In the genomic region with DNA sequence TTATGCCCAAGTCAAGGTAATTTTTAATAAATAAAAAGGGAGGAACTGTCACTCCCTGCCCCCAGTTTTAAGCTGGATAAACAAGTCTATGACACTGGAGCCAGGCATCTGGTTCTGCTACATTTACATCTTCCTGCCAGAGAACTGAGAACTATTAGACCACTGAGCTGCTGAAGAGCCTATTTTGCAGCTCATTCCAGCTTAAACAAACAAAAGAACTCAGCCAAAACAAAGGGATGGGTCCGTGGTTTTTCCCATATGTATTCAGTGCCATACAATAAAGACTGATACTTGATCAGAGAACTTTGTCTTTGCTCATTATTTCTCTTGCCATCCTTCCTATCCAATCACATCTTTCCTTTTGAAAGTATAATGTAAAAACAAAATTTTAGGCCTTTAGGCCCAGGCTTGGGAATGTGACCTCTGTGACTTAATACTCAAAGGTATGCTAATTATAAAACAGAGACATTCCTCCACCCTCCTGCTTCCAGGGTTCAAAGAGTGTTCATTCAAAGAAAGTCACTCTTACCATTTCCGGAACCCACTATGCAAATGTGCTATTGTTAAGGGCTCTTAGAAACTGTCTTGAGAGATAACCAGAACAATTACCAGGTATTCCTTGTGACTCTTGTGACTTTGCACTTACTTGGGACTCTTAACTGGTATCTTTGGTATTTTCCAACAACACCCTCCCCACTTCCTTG, we compare ENCODE assay signal across 39 mouse cellular contexts. TPM values are rescaled to one million over a fixed set of nuclear protein-coding genes. Genes with fewer than 3 reads are reported as not detected.
"Had no signal": no experiment of that assay in that cellular context is flagged by ENCODE, and none has a peak within 500 bp of the region (broad histone marks: within the 10 kb centered on the region; RNA-seq: fewer than 3 reads in every experiment).

No protein-coding gene starts in this region.

- H3K9ac ChIP-seq: heart, embryonic 12.5 days; hindbrain, embryonic 12.5 days; hindbrain, embryonic 14.5 days; intestine, embryonic 15.5 days; limb, embryonic 12.5 days; liver, embryonic 13.5 days; liver, embryonic 15.5 days had no signal

- H3K27me3 ChIP-seq: heart, embryonic 12.5 days; hindbrain, embryonic 12.5 days; intestine, embryonic 15.5 days; limb, embryonic 12.5 days; liver, embryonic 13.5 days; liver, embryonic 15.5 days had no signal

- H3K4me3 ChIP-seq: gastrocnemius, adult 2 months; heart, embryonic 10.5 days; heart, embryonic 12.5 days; hindbrain, embryonic 10.5 days; hindbrain, embryonic 12.5 days; intestine, embryonic 15.5 days; layer of hippocampus, adult 2 months; left cerebral cortex, adult 2 months; limb, embryonic 10.5 days; limb, embryonic 12.5 days; liver, embryonic 13.5 days; liver, embryonic 15.5 days had no signal

- H3K4me1 ChIP-seq: heart, embryonic 10.5 days; heart, embryonic 12.5 days; hindbrain, embryonic 10.5 days; hindbrain, embryonic 12.5 days; intestine, embryonic 15.5 days; limb, embryonic 10.5 days; limb, embryonic 12.5 days; liver, embryonic 13.5 days; liver, embryonic 15.5 days had no signal

- DNase-seq: gastrocnemius, adult 2 months; gastrocnemius, postnatal 10 days; gastrocnemius, postnatal 25 days; heart, adult 18-20 months; heart, postnatal 10 days; heart, postnatal 4 days; kidney, adult 18-20 months; kidney, adult 8-10 months; kidney, postnatal 10 days; kidney, postnatal 25 days; kidney, postnatal 4 days; liver, embryonic 13.5 days had no signal

- H3K36me3 ChIP-seq: heart, embryonic 10.5 days; heart, embryonic 12.5 days; hindbrain, embryonic 10.5 days; hindbrain, embryonic 12.5 days; intestine, embryonic 15.5 days; limb, embryonic 10.5 days; limb, embryonic 12.5 days; liver, embryonic 13.5 days; liver, embryonic 15.5 days had no signal

- H3K27ac ChIP-seq: gastrocnemius, adult 2 months; heart, embryonic 10.5 days; hindbrain, embryonic 10.5 days; hindbrain, embryonic 12.5 days; hindbrain, embryonic 14.5 days; intestine, embryonic 15.5 days; layer of hippocampus, adult 2 months; left cerebral cortex, adult 2 months; limb, embryonic 10.5 days; limb, embryonic 12.5 days; liver, embryonic 13.5 days; liver, embryonic 15.5 days had no signal

RNA-seq across cellular contexts. Expression of a gene that starts 29.6 kb away (rescaled TPM):
- total RNA-seq: gastrocnemius, adult 2 months; gastrocnemius, postnatal 10 days; gastrocnemius, postnatal 25 days; gastrocnemius, postnatal 4 days; granulocyte monocyte progenitor cell, adult 5-6 weeks; heart, adult 18-20 months; heart, adult 8-10 months; heart, postnatal 10 days; heart, postnatal 25 days; heart, postnatal 4 days; layer of hippocampus, adult 2 months; layer of hippocampus, postnatal 10 days; layer of hippocampus, postnatal 25 days; left cerebral cortex, adult 2 months; left cerebral cortex, postnatal 14 days; left cerebral cortex, postnatal 36 days had no signal
- polyA plus RNA-seq: heart, embryonic 10.5 days; heart, embryonic 12.5 days; heart, embryonic 14.5 days; heart, embryonic 16.5 days; hindbrain, embryonic 10.5 days; hindbrain, embryonic 12.5 days; hindbrain, embryonic 14.5 days; hindbrain, embryonic 16.5 days; inflammation-experienced regulatory T-cells, adult 6 months; intestine, embryonic 15.5 days; kidney, embryonic 14.5 days; kidney, embryonic 16.5 days; limb, embryonic 10.5 days; limb, embryonic 12.5 days; limb, embryonic 14.5 days; liver, embryonic 11.5 days; liver, embryonic 13.5 days had no signal
